Mouse (Mus musculus): ENCODE data around the gene Nufip2.

- TF ChIP-seq CTCF (IDR thresholded peaks at IDR 0.05; ENCODE audit: borderline replicate concordance, control insufficient read depth, extremely low read depth, insufficient read depth, low read length, poor library complexity): no peak
- TF ChIP-seq POLR2A (IDR thresholded peaks at IDR 0.05; ENCODE audit: control insufficient read depth, extremely low read depth, insufficient read depth, low read length, poor library complexity): no peak
These were observed 13.2 kb upstream of the Nufip2 start for GRCm38 (mm10) chr11:77672746-77673145.

Measured in thymus, adult 2 months (tissue).